8 mouse cellular contexts compared by ENCODE assay signal in the genomic region with DNA sequence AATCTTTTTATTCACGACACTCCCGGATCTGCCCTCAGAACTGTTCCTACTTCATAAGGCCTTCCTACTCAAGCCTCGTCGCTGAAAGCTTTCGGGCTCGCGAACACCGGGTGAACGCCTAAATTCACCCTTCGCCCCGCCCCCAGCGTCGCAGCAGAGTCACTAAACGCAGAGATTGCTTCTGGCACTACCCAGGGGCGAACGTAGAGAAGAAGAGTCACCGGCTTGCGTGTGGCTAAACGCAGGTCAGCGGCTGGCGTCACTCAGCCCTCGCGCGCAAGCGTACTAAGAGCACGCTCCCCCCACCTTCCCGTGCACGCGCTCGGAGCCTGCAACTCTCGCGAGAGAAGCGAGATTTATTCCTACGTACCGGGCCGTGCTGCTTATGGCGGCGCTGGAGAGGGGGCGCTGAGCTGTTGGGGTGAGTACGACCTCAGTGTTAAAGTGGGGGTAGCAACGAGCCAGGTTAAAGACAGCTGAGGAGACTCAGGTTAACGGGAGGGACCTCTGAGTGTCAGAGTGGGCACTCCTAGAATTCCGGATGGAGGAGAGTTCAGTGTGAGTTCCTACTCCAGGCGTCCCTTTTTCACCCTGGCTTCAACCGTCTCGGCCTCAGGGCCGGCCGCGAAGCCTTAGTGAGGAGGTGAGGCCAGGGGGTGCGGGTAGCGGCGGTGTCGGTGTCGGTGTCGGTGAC. TPM values are rescaled to one million over a fixed set of nuclear protein-coding genes. Genes with fewer than 3 reads are reported as not detected.
DNase-seq lines count a peak whose midpoint lies in the region; ATAC-seq lines count a peak whose summit lies in the region.

A gene (plus strand): TSS at position 178 of the 694 bp plus-strand sequence.

- DNase-seq in adrenal gland, adult (ENCODE audit: inconsistent age in 2 of 2, low spot score in 1 of 2) = peak; percentile 99
- DNase-seq in embryo, embryonic 10.5 days (ENCODE audit: low spot score) = peak; percentile 99
- DNase-seq in gastrocnemius, postnatal 14 days = peak; percentile 96
- peak; percentile 96 to 97 for DNase-seq in left cerebral cortex, postnatal 10 days (ENCODE audit: extremely low spot score in 1 of 2, low spot score in 2 of 2)
- peak; percentile 97 for DNase-seq in right cerebral cortex, postnatal 25 days
- peak; percentile 95 to 96 for DNase-seq in urinary bladder, postnatal 4 days (ENCODE audit: low spot score in 2 of 2)

- intact Hi-C loops in gastrocnemius, postnatal 14 days (cut with DNase I; ENCODE audit: low total_unique reads) = no loop called here
- intact Hi-C loops in left cerebral cortex, postnatal 10 days (cut with DNase I) = no loop called here

- peak; percentile 91 for ATAC-seq in inflammation-experienced regulatory T-cells, adult 6 months
- peak; percentile 94 for ATAC-seq in megakaryocyte-erythroid progenitor cell, adult 5-6 weeks (replicated peaks; ENCODE audit: low FRiP score, low TSS enrichment, poor library complexity, severe bottlenecking)

RNA-seq across cellular contexts. Expression of the gene that starts here (rescaled TPM):
- 100 to 1,000 TPM; 522 to 542 TPM for total RNA-seq in gastrocnemius, postnatal 14 days (2021)
- 100 to 1,000 TPM; 511 to 704 (median 664) TPM for polyA plus RNA-seq in inflammation-experienced regulatory T-cells, adult 6 months (2017; shearing (Covaris generic))
- 100 to 1,000 TPM; 289 to 294 TPM for total RNA-seq in left cerebral cortex, postnatal 10 days (2021)
- 225 and 272 TPM in 2 replicates for total RNA-seq in megakaryocyte-erythroid progenitor cell, adult 5-6 weeks (2014; fragmentation: Nextera tagmentation)
- total RNA-seq in megakaryocyte-erythroid progenitor cell, adult 5-6 weeks (2017) = 502 and 648 TPM in 2 replicates

Comparison
In these comparisons a context has a peak if more than half of its experiments do, and no peak if none do; other contexts are left out.
1. Peak in every context shown above with its lines: DNase-seq and ATAC-seq.